Mouse (Mus musculus) limb, embryonic 15.5 days (tissue): ENCODE measurements around the gene Slx4. TPM values are rescaled to one million over a fixed set of nuclear protein-coding genes. Genes with fewer than 3 reads are reported as not detected.

Experiments used
- ATAC-seq: fragments of 200-750 bp; cut with Nextera tagmentation; 2 replicates; pipeline ENCODE4 v1.8.0; 2017; ENCODE audit warnings: low read depth, moderate TSS enrichment; ENCODE audit not compliant: insufficient number of reproducible peaks, low FRiP score, low TSS enrichment
- H3K27ac ChIP-seq: fragments of 300-500 bp; sonication (generic); 2 replicates; pipeline ENCODE4 v1.5.1; 2015; ENCODE audit warnings: moderate library complexity, mild to moderate bottlenecking, inconsistent platforms
- H3K27me3 ChIP-seq: fragments of 300-500 bp; sonication (generic); 2 replicates; pipeline ENCODE4 v1.6.1; 2015; ENCODE audit warnings: inconsistent platforms
- H3K36me3 ChIP-seq: fragments of 300-500 bp; sonication (generic); 2 replicates; pipeline ENCODE4 v1.6.1; 2015; ENCODE audit warnings: inconsistent platforms
- H3K4me1 ChIP-seq: fragments of 300-500 bp; sonication (generic); 2 replicates; pipeline ENCODE4 v1.6.1; 2015; ENCODE audit warnings: inconsistent platforms
- H3K4me2 ChIP-seq: fragments of 300-500 bp; sonication (generic); 2 replicates; pipeline ENCODE4 v1.6.1; 2015; ENCODE audit warnings: mild to moderate bottlenecking, inconsistent platforms
- H3K4me3 ChIP-seq: fragments of 300-500 bp; sonication (generic); 2 replicates; pipeline ENCODE4 v1.5.1; 2015; ENCODE audit warnings: mild to moderate bottlenecking, inconsistent platforms
- H3K9ac ChIP-seq: fragments of 300-500 bp; sonication (generic); 2 replicates; pipeline ENCODE4 v1.6.1; 2015; ENCODE audit warnings: inconsistent platforms
- H3K9me3 ChIP-seq: fragments of 300-500 bp; sonication (generic); 2 replicates; pipeline ENCODE4 v1.6.1; 2016; ENCODE audit warnings: inconsistent platforms
- WGBS: fragments of 180-500 bp; shearing (Covaris S2); methylation state at CpG from one replicate; pipeline ENCODE4 v1.1.7; 2015; 5-methylcytosine and 5-hydroxymethylcytosine counted together
- polyA plus RNA-seq: library from polyadenylated mRNA; unstranded; fragments of >200 nt; fragmentation: Nextera tagmentation; extraction: Ambion mirVana; gene quantifications from 2 replicates; pipeline ENCODE4 v1.2.1, GENCODE M21; 2015

The Slx4 gene
- polyA plus RNA-seq = 16.6 TPM in 2 replicates

- H3K4me2 ChIP-seq = peak within 1 kb of the TSS; percentile 77
- peak within 1 kb of the TSS; percentile 91 for H3K9ac ChIP-seq
- H3K9me3 ChIP-seq = no peaks in the 10 kb centered on the region
- WGBS = 1% methylated on average over 58 of the region's 58 CpGs
- H3K27ac ChIP-seq = peak within 1 kb of the TSS; percentile 89
- H3K27me3 ChIP-seq = no peaks in the 10 kb centered on the region
- H3K4me3 ChIP-seq = peak within 1 kb of the TSS; percentile 93
- peaks cover 27% of the 10 kb centered on the region for H3K36me3 ChIP-seq
- ATAC-seq = peak; percentile 93
- peaks cover 15% of the 10 kb centered on the region for H3K4me1 ChIP-seq
Measured at GRCm38 (mm10) chr16:4003489-4004398, at the start of gene Slx4. TSS of gene Slx4 (minus strand) at chr16:4003770.

GRCm38 (mm10) chr16:4052601-4053000 lies 49.0 kb upstream of the Slx4 start:
- Histone ChIP-seq H3K4me3 (no peak overlapping the region), H3K27me3 (no peaks in the 10 kb centered on the region)
- ATAC-seq = no peak

GRCm38 (mm10) chr16:4045524-4045923 lies 42.0 kb upstream of the Slx4 start:
- H3K27ac ChIP-seq = no peak overlapping the region
- H3K4me3 ChIP-seq = no peak overlapping the region
- WGBS = 78% methylated on average over 4 of the region's 4 CpGs
- H3K9me3 ChIP-seq = no peaks in the 10 kb centered on the region
- no peak for ATAC-seq
- no peaks in the 10 kb centered on the region for H3K4me1 ChIP-seq
- H3K4me2 ChIP-seq = no peak overlapping the region
- no peaks in the 10 kb centered on the region for H3K27me3 ChIP-seq
- peaks cover 88% of the 10 kb centered on the region for H3K36me3 ChIP-seq
- no peak overlapping the region for H3K9ac ChIP-seq

More at GRCm38 (mm10) chr16:4052601-4053000, 49.0 kb upstream of the Slx4 start:
- Histone ChIP-seq H3K27ac (no peak overlapping the region), H3K9ac (no peak overlapping the region), H3K36me3 (peaks cover 94% of the 10 kb centered on the region), H3K9me3 (no peaks in the 10 kb centered on the region), H3K4me1 (no peaks in the 10 kb centered on the region), H3K4me2 (no peak overlapping the region)
- 94% methylated on average over 4 of the region's 4 CpGs for WGBS

GRCm38 (mm10) chr16:4044093-4044492 lies 40.5 kb upstream of the Slx4 start:
- Histone ChIP-seq H3K36me3 (peaks cover 88% of the 10 kb centered on the region), H3K27ac (no peak overlapping the region), H3K27me3 (no peaks in the 10 kb centered on the region), H3K4me3 (no peak overlapping the region), H3K9me3 (no peaks in the 10 kb centered on the region), H3K4me2 (no peak overlapping the region), H3K9ac (no peak overlapping the region), H3K4me1 (no peaks in the 10 kb centered on the region)
- WGBS = 93% methylated on average over 2 of the region's 2 CpGs
- ATAC-seq = 0 out of 2 replicates have a peak, but pooled peaks have one; percentile 11

GRCm38 (mm10) chr16:4041646-4042045 lies 38.1 kb upstream of the Slx4 start:
- Histone ChIP-seq H3K9me3 (no peaks in the 10 kb centered on the region), H3K27me3 (no peaks in the 10 kb centered on the region), H3K9ac (no peak overlapping the region), H3K36me3 (peaks cover 85% of the 10 kb centered on the region), H3K4me3 (no peak overlapping the region), H3K4me2 (no peak overlapping the region), H3K27ac (no peak overlapping the region), H3K4me1 (no peaks in the 10 kb centered on the region)
- no peak for ATAC-seq
- WGBS = 97% methylated on average over 4 of the region's 4 CpGs

GRCm38 (mm10) chr16:4040206-4040605 lies 36.6 kb upstream of the Slx4 start:
- 86% methylated on average over 5 of the region's 5 CpGs for WGBS
- H3K36me3 ChIP-seq = peaks cover 75% of the 10 kb centered on the region

GRCm38 (mm10) chr16:4037690-4038089 lies 34.1 kb upstream of the Slx4 start:
- 92% methylated on average over 7 of the region's 7 CpGs for WGBS
- H3K36me3 ChIP-seq = peaks cover 53% of the 10 kb centered on the region
- H3K27me3 ChIP-seq = no peaks in the 10 kb centered on the region

More at GRCm38 (mm10) chr16:4040206-4040605, 36.6 kb upstream of the Slx4 start:
- H3K4me3 ChIP-seq = no peak overlapping the region
- no peak overlapping the region for H3K27ac ChIP-seq
- H3K4me2 ChIP-seq = no peak overlapping the region
- no peak overlapping the region for H3K9ac ChIP-seq
- no peaks in the 10 kb centered on the region for H3K27me3 ChIP-seq
- no peaks in the 10 kb centered on the region for H3K4me1 ChIP-seq
- ATAC-seq = no peak
- no peaks in the 10 kb centered on the region for H3K9me3 ChIP-seq

GRCm38 (mm10) chr16:4036807-4037206 lies 33.2 kb upstream of the Slx4 start, which contains the start of gene Dnase1:
TSS of gene Dnase1 (plus strand) at chr16:4036942.
- whole genome bisulfite sequencing = 88% methylated on average over 5 of the region's 5 CpGs
- Histone ChIP-seq H3K27ac (no peak within 1 kb of the TSS), H3K36me3 (peaks cover 48% of the 10 kb centered on the region), H3K4me3 (no peak within 1 kb of the TSS), H3K4me1 (no peaks in the 10 kb centered on the region), H3K4me2 (no peak within 1 kb of the TSS), H3K27me3 (no peaks in the 10 kb centered on the region), H3K9ac (no peak within 1 kb of the TSS), H3K9me3 (no peaks in the 10 kb centered on the region)
- ATAC-seq = no peak

More at GRCm38 (mm10) chr16:4037690-4038089, 34.1 kb upstream of the Slx4 start:
- Histone ChIP-seq H3K9ac (no peak overlapping the region), H3K4me2 (no peak overlapping the region), H3K27ac (no peak overlapping the region), H3K4me1 (no peaks in the 10 kb centered on the region), H3K4me3 (no peak overlapping the region), H3K9me3 (no peaks in the 10 kb centered on the region)
- ATAC-seq = no peak

GRCm38 (mm10) chr16:4035575-4035974 lies 32.0 kb upstream of the Slx4 start:
- H3K36me3 ChIP-seq = peaks cover 40% of the 10 kb centered on the region
- H3K4me3 ChIP-seq = no peak overlapping the region
- no peaks in the 10 kb centered on the region for H3K4me1 ChIP-seq
- H3K4me2 ChIP-seq = no peak overlapping the region
- H3K27ac ChIP-seq = no peak overlapping the region
- no peak overlapping the region for H3K9ac ChIP-seq
- H3K27me3 ChIP-seq = no peaks in the 10 kb centered on the region
- no peaks in the 10 kb centered on the region for H3K9me3 ChIP-seq
- WGBS = 81% methylated on average over 2 of the region's 2 CpGs
- no peak for ATAC-seq

GRCm38 (mm10) chr16:4034476-4034875 lies 30.9 kb upstream of the Slx4 start:
- H3K9me3 ChIP-seq = no peaks in the 10 kb centered on the region
- no peak overlapping the region for H3K4me3 ChIP-seq
- no peak overlapping the region for H3K27ac ChIP-seq
- 86% methylated on average over 3 of the region's 3 CpGs for WGBS
- peaks cover 29% of the 10 kb centered on the region for H3K36me3 ChIP-seq
- H3K27me3 ChIP-seq = no peaks in the 10 kb centered on the region
- H3K9ac ChIP-seq = no peak overlapping the region
- no peaks in the 10 kb centered on the region for H3K4me1 ChIP-seq
- no peak overlapping the region for H3K4me2 ChIP-seq
- ATAC-seq = no peak

GRCm38 (mm10) chr16:4033971-4034370 lies 30.4 kb upstream of the Slx4 start:
- Histone ChIP-seq H3K27ac (no peak overlapping the region), H3K9me3 (no peaks in the 10 kb centered on the region), H3K4me3 (no peak overlapping the region), H3K9ac (no peak overlapping the region), H3K4me2 (no peak overlapping the region), H3K4me1 (no peaks in the 10 kb centered on the region), H3K27me3 (no peaks in the 10 kb centered on the region), H3K36me3 (peaks cover 24% of the 10 kb centered on the region)
- no peak for ATAC-seq
- WGBS = 88% methylated on average over 5 of the region's 5 CpGs

- 89% methylated on average over 6 of the region's 6 CpGs for WGBS
- no peaks in the 10 kb centered on the region for H3K27me3 ChIP-seq
- H3K9ac ChIP-seq = no peak overlapping the region
- H3K36me3 ChIP-seq = peaks cover 7% of the 10 kb centered on the region; the same call in 1 of the 2 replicates
- no peak overlapping the region for H3K4me3 ChIP-seq
- no peak for ATAC-seq
- H3K4me2 ChIP-seq = no peak overlapping the region
- no peaks in the 10 kb centered on the region for H3K9me3 ChIP-seq
- H3K27ac ChIP-seq = no peak overlapping the region
- H3K4me1 ChIP-seq = no peaks in the 10 kb centered on the region
Measured at GRCm38 (mm10) chr16:4032341-4032748, 28.8 kb upstream of the Slx4 start.
